Mouse (Mus musculus): ENCODE results near the gene Cfp. TPM values are rescaled to one million over a fixed set of nuclear protein-coding genes. Genes with fewer than 3 reads are reported as not detected.

Cfp gene
- polyA plus RNA-seq, 1 experiment from 2014 or later: 4.2 TPM

DNA sequence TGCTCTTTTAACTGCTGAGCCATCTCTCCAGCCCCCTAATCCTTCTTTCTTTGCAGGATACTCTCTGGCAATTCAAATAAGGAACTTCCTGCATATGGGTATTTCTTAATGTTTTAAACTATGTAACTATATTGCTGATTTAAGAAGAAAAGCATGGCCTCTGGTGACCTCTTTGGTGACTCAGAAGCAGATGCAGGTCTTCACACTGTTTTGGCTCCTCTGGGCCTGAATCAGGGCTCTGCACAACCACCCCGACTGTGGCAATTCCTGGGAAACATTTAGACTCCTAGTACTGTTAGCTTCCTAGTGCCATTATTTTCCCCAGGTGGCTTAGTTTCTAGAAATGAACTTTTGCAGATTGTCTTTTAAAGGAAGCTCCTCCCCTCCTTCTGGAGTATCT is 7.8 kb downstream of the Cfp start:
- Histone ChIP-seq H3K4me2 (ENCODE audit: low read length) (no peak overlapping the region), H3K4me3 (ENCODE audit: low read depth, low read length) (no peak overlapping the region), H3K27me3 (replicated peaks; ENCODE audit: control insufficient read depth, insufficient read depth, low read length) (no peaks in the 10 kb centered on the region), H3K27ac (ENCODE audit: low read depth) (no peak overlapping the region), H3K9ac (ENCODE audit: low read length) (no peak overlapping the region), H3K36me3 (ENCODE audit: control insufficient read depth, insufficient read depth, low read length) (no peaks in the 10 kb centered on the region), H3K4me1 (replicated peaks; ENCODE audit: control insufficient read depth, insufficient read depth, low read length) (no peaks in the 10 kb centered on the region), H3K9me3 (ENCODE audit: control insufficient read depth, low read length) (no peaks in the 10 kb centered on the region)
- ATAC-seq (replicated peaks; ENCODE audit: low FRiP score, low TSS enrichment, low read depth): no peak
- DNase-seq (ENCODE audit: low spot score): no peak
- 83% methylated on average over 1 of the region's 1 CpGs for WGBS

DNA sequence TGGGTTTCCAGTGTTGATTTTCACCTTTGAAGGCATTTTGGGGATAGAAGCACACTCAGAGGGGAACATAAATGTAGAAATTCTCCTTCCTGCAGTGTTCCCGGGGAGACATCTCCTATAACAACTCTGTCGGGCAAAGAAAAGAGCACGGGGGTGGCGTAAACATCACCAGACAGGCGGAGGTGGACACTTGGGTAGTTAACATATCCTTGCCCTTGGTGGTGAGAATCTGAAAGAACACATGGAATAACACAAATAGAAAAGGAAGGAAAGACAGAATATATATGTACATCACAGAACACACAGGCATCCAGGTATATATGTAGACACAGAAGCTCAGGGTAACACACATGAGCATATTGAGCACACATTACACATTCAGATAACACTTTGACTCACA is 10.0 kb downstream of the Cfp start:
- ATAC-seq (replicated peaks; ENCODE audit: low FRiP score, low TSS enrichment, low read depth): no peak
- Histone ChIP-seq H3K4me3 (ENCODE audit: low read depth, low read length) (no peak overlapping the region), H3K4me2 (ENCODE audit: low read length) (peak overlapping the region; percentile 64), H3K27me3 (replicated peaks; ENCODE audit: control insufficient read depth, insufficient read depth, low read length) (no peaks in the 10 kb centered on the region), H3K9me3 (ENCODE audit: control insufficient read depth, low read length) (no peaks in the 10 kb centered on the region), H3K36me3 (ENCODE audit: control insufficient read depth, insufficient read depth, low read length) (no peaks in the 10 kb centered on the region), H3K9ac (ENCODE audit: low read length) (no peak overlapping the region), H3K4me1 (replicated peaks; ENCODE audit: control insufficient read depth, insufficient read depth, low read length) (no peaks in the 10 kb centered on the region), H3K27ac (ENCODE audit: low read depth) (no peak overlapping the region)
- no peak for DNase-seq (ENCODE audit: low spot score)
- 43% methylated on average over 5 of the region's 5 CpGs for WGBS

DNA sequence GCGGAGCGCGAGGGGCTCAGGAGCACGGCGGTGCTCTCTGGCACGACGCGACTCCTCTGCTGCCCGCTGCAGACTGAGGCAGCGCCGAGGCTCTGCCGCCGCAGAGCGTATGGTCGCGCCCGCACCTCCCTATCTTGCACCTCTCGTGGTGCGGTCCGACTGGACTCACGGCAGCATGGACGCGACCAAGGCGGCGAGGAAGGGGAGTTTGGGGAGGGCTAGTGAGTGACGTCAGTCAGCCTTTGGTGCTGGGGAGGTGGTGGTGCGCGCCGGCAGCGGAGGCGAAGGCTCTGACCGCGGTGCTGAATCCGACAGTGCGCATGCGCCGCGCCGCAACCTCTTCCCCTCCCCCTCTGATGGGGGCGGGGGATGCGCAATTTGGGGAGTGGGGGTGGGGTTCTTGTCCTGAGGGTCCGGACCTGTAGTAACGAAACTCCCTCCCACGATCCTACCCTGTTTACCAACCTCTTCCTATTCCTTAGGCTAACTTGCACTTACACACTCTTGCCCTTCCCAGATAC is 10.5 kb downstream of the Cfp start, which contains the start of gene Syn1:
TSS of gene Syn1 (minus strand) at position 161 of the 521 bp plus-strand sequence.
- Histone ChIP-seq H3K9me3 (ENCODE audit: control insufficient read depth, low read length) (no peaks in the 10 kb centered on the region), H3K4me1 (replicated peaks; ENCODE audit: control insufficient read depth, insufficient read depth, low read length) (no peaks in the 10 kb centered on the region), H3K27ac (ENCODE audit: low read depth) (no peak within 1 kb of the TSS), H3K9ac (ENCODE audit: low read length) (0 out of 2 replicates have a peak within 1 kb of the TSS, but pooled peaks have one; percentile 16), H3K36me3 (ENCODE audit: control insufficient read depth, insufficient read depth, low read length) (no peaks in the 10 kb centered on the region), H3K4me2 (ENCODE audit: low read length) (peak within 1 kb of the TSS; percentile 64), H3K4me3 (ENCODE audit: low read depth, low read length) (peak within 1 kb of the TSS; percentile 36), H3K27me3 (replicated peaks; ENCODE audit: control insufficient read depth, insufficient read depth, low read length) (no peaks in the 10 kb centered on the region)
- ATAC-seq (replicated peaks; ENCODE audit: low FRiP score, low TSS enrichment, low read depth): peak; percentile 92
- 22% methylated on average over 33 of the region's 44 CpGs for WGBS
- peak; percentile 78 for DNase-seq (ENCODE audit: low spot score)

DNA sequence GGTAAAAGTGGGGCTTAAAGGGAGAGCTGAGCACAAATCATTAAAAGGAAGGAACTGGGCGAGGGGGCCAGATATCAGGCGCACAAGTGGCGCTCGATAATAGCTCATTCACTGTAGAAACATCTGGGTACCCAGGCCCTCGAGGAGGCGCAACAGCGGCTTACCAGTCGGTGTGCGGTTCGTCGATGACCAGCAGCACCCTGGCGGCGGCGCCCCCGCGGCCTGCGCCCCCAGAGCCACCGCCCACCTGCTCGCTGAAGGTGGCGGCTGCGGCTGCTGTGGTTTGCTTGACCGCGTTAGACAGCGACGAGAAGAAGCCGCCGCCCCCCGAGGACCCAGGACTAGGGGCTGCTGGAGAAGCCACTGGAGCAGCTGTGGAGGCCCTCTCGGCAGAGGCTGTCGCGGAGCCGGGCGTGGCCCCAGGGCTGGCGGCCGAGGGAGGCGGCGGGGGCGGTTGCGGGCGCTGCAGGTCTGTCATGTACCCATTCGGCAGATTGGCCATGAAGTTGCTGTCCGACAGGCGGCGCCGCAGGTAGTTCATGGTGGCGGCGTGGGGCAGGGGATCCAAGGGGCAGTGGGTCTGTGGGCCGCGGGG is 11.0 kb downstream of the Cfp start:
- H3K4me3 ChIP-seq (ENCODE audit: low read depth, low read length): peak overlapping the region; percentile 36

DNA sequence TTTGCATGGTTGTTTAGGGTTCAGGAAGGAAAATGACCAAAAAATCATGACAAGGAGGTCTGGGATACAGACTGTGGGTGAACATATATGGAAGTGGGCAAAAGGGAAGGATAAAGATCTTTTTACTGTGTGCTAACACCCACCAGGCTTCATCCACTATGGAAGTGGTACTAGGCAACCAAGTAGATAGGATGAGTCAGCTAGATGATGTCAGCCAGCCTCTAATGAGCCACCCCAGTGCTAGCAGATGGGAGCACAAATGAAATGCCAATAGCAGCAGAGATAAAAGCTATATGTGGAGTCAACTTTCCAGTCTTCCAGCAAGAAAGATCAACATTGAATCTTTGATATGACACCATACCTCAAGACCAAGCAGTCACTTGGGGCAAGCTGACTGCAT is 16.3 kb downstream of the Cfp start:
- no peaks in the 10 kb centered on the region for H3K27me3 ChIP-seq (replicated peaks; ENCODE audit: control insufficient read depth, insufficient read depth, low read length)

More for the DNA sequence above, 11.0 kb downstream of the Cfp start:
- Histone ChIP-seq H3K36me3 (ENCODE audit: control insufficient read depth, insufficient read depth, low read length) (no peaks in the 10 kb centered on the region), H3K9me3 (ENCODE audit: control insufficient read depth, low read length) (no peaks in the 10 kb centered on the region), H3K27ac (ENCODE audit: low read depth) (no peak overlapping the region), H3K4me2 (ENCODE audit: low read length) (peak overlapping the region; percentile 64), H3K4me1 (replicated peaks; ENCODE audit: control insufficient read depth, insufficient read depth, low read length) (no peaks in the 10 kb centered on the region), H3K27me3 (replicated peaks; ENCODE audit: control insufficient read depth, insufficient read depth, low read length) (no peaks in the 10 kb centered on the region), H3K9ac (ENCODE audit: low read length) (0 out of 2 replicates have a peak overlapping the region, but pooled peaks have one; percentile 16)
- ATAC-seq (replicated peaks; ENCODE audit: low FRiP score, low TSS enrichment, low read depth) (peak; percentile 55; the same call in 1 of the 2 replicates), DNase-seq (ENCODE audit: low spot score) (no peak)
- WGBS: 13% methylated on average over 31 of the region's 49 CpGs

DNA sequence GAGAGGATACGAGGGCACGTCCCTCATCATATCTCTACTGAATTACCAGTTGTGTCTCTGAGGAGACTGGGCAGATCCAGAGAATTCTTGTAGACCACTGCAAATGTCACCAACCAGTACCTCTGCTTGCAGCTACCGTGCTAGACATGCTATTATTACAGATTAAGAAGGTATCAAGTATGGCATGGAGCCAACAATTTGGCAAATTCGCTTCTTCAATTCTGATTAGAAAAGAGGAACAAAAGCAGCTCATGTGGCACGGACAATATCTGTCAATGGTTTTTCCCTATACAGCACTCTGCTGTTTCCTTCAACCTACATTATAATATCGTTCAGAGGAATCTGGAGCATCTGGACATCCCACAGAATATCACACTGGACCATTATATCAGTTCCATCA is 17.6 kb downstream of the Cfp start:
- DNase-seq (ENCODE audit: low spot score) (no peak), ATAC-seq (replicated peaks; ENCODE audit: low FRiP score, low TSS enrichment, low read depth) (no peak)
- no peaks in the 10 kb centered on the region for H3K27me3 ChIP-seq (replicated peaks; ENCODE audit: control insufficient read depth, insufficient read depth, low read length)
- no peaks in the 10 kb centered on the region for H3K9me3 ChIP-seq (ENCODE audit: control insufficient read depth, low read length)
- WGBS: 81% methylated on average over 6 of the region's 6 CpGs
- H3K36me3 ChIP-seq (ENCODE audit: control insufficient read depth, insufficient read depth, low read length): no peaks in the 10 kb centered on the region
- H3K4me2 ChIP-seq (ENCODE audit: low read length): no peak overlapping the region
- no peak overlapping the region for H3K9ac ChIP-seq (ENCODE audit: low read length)
- no peaks in the 10 kb centered on the region for H3K4me1 ChIP-seq (replicated peaks; ENCODE audit: control insufficient read depth, insufficient read depth, low read length)
- no peak overlapping the region for H3K4me3 ChIP-seq (ENCODE audit: low read depth, low read length)
- no peak overlapping the region for H3K27ac ChIP-seq (ENCODE audit: low read depth)

More for the DNA sequence above, 16.3 kb downstream of the Cfp start:
- no peak for ATAC-seq (replicated peaks; ENCODE audit: low FRiP score, low TSS enrichment, low read depth)
- Histone ChIP-seq H3K4me2 (ENCODE audit: low read length) (no peak overlapping the region), H3K27ac (ENCODE audit: low read depth) (no peak overlapping the region), H3K4me1 (replicated peaks; ENCODE audit: control insufficient read depth, insufficient read depth, low read length) (no peaks in the 10 kb centered on the region), H3K36me3 (ENCODE audit: control insufficient read depth, insufficient read depth, low read length) (no peaks in the 10 kb centered on the region), H3K9ac (ENCODE audit: low read length) (no peak overlapping the region), H3K9me3 (ENCODE audit: control insufficient read depth, low read length) (no peaks in the 10 kb centered on the region), H3K4me3 (ENCODE audit: low read depth, low read length) (no peak overlapping the region)
- DNase-seq (ENCODE audit: low spot score): no peak

DNA sequence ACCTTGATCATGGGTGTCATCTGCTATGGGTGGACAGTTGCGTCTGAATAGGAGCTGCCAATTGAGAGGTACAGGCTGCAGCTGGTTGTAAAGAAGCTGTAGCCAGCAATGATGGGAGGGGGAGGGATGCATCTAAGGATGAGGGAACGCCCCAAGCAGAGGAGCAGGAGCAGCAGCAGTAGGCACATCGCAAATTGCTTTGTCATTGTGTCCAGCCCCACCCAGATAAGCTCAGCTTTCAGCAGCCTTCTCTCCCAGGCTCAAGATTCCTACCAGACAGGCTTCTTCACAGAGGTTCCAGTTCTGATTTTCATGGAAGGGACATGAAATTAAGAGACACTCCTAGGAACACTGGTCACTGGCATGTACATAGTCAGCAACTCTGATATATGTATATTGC is 21.3 kb downstream of the Cfp start:
- Histone ChIP-seq H3K27me3 (replicated peaks; ENCODE audit: control insufficient read depth, insufficient read depth, low read length) (no peaks in the 10 kb centered on the region), H3K4me1 (replicated peaks; ENCODE audit: control insufficient read depth, insufficient read depth, low read length) (no peaks in the 10 kb centered on the region), H3K27ac (ENCODE audit: low read depth) (no peak overlapping the region), H3K4me3 (ENCODE audit: low read depth, low read length) (no peak overlapping the region), H3K36me3 (ENCODE audit: control insufficient read depth, insufficient read depth, low read length) (no peaks in the 10 kb centered on the region), H3K9me3 (ENCODE audit: control insufficient read depth, low read length) (no peaks in the 10 kb centered on the region), H3K9ac (ENCODE audit: low read length) (no peak overlapping the region), H3K4me2 (ENCODE audit: low read length) (no peak overlapping the region)
- no peak for ATAC-seq (replicated peaks; ENCODE audit: low FRiP score, low TSS enrichment, low read depth)
- DNase-seq (ENCODE audit: low spot score): no peak
- WGBS: 35% methylated on average over 3 of the region's 3 CpGs
